Mouse (Mus musculus): ENCODE results near the gene Hist1h3e. TPM values are rescaled to one million over a fixed set of nuclear protein-coding genes. Genes with fewer than 3 reads are reported as not detected.
"Not testable (repeated sequence)": the region's sequence is repeated elsewhere in the genome, so short reads cannot be mapped to it uniquely, and the experiment has no call there.

Hist1h3e gene
- total and polyA plus RNA-seq, 2 experiments from 2014 or later: 1.9 to 180 TPM

DNA sequence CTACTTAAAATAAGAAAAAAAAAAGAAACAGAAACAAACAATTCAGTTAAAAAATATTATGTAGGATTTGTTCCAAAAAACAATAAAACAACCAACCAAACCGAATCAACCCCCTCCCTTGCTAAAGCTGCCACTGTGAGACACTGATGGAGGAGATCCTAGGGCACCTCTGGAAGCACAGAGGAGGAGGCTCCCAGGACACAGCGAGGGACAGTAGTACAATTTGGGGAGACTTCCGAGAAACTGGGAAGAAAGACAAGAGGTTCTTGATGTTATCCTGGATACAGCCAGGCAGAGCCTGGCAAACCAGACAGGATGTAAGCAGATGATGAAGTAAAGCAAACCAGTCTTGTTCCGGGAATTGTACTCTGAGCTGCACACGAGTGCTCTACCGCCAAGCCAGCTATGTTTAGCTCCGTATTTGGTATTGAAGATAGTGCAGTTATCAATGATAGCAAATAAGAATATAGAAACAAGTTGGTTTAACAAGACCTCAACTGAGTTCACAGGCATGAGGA, 41.1 kb upstream of the Hist1h3e start:
- H3K27me3 ChIP-seq (ENCODE audit: insufficient read depth, low read length): no peaks in the 10 kb centered on the region
- no peak overlapping the region for H3K4me3 ChIP-seq (ENCODE audit: low read depth, low read length)
- H3K9ac ChIP-seq: no peak overlapping the region
- no peak for TF ChIP-seq CTCF (IDR thresholded peaks at IDR 0.05; ENCODE audit: low read depth)
- H3K4me1 ChIP-seq (ENCODE audit: insufficient read depth): no peaks in the 10 kb centered on the region
- 86% methylated on average over 7 of the region's 7 CpGs for WGBS
- no peaks in the 10 kb centered on the region for H3K36me3 ChIP-seq (ENCODE audit: insufficient read depth)
- no peak overlapping the region for H3K27ac ChIP-seq (ENCODE audit: low read depth, low read length)
- no peak overlapping the region for H3K4me2 ChIP-seq (ENCODE audit: low read depth)
- ATAC-seq (no peak), DNase-seq (no peak)
- no peaks in the 10 kb centered on the region for H3K9me3 ChIP-seq (ENCODE audit: low read length)

DNA sequence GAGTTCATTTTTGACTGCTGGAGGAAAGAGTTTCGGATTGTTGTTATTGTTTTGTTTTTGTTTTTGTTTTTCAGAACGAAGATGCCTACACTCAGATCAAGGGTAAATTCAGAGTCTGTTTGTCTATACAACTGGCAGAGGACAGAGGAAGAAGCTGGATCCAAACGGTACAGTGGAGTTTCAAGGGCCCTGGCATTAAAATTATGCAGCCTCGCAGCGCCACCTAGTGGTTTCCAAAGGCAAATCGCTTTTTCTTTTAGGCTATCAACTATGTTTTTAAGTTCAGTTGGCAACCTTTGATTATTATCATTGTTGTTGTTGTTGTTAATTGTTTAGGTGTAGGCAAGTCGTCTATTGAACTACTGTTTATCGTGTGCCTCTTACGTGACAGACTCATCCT, 35.8 kb upstream of the Hist1h3e start:
- H3K36me3 ChIP-seq (ENCODE audit: insufficient read depth): no peaks in the 10 kb centered on the region
- DNase-seq: peak; percentile 78
- no peaks in the 10 kb centered on the region for H3K4me1 ChIP-seq (ENCODE audit: insufficient read depth)
- no peaks in the 10 kb centered on the region for H3K27me3 ChIP-seq (ENCODE audit: insufficient read depth, low read length)
- 8% methylated on average over 9 of the region's 9 CpGs for WGBS
- no peak overlapping the region for H3K27ac ChIP-seq (ENCODE audit: low read depth, low read length)
- no peaks in the 10 kb centered on the region for H3K9me3 ChIP-seq (ENCODE audit: low read length)
- no peak overlapping the region for H3K4me2 ChIP-seq (ENCODE audit: low read depth)
- no peak overlapping the region for H3K4me3 ChIP-seq (ENCODE audit: low read depth, low read length)
- peak; percentile 83 for TF ChIP-seq CTCF (IDR thresholded peaks at IDR 0.05; ENCODE audit: low read depth)
- no peak overlapping the region for H3K9ac ChIP-seq
- ATAC-seq: no peak

DNA sequence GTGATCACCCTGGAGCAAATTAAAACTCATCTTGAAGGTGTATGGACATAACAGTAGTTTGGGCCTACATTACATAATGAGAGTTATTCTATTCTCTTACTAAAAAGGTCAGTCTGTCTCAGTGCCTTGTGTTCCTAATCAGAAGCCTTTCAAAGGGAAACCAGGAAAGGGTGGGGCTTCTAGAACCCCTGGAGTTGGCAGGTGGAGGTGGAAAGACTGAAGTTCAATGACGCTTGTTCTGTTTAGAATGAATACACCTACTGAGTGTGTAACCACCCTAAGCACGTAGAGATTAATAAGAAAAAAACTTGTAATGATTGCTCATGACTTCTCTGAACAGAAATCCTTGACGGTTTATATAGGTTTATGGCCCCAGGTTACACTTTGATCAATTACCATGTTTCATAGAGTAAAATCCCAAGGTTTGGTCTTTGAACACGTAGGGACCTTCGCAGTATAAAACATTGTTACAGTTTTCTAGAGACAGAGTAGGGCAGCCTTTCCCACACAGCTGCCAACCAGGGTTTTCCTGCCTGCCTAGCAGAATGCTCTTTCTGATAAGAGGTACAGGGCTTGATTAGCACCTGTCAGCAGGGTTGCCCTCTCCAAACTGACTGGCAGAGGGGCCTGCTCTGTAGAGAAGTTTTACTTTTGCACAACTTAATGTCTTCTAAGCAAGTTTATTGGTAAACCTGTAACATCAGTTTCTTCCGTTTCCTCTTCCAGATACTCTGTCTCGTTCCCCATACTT, 33.6 kb upstream of the Hist1h3e start:
- Histone ChIP-seq H3K36me3 (ENCODE audit: insufficient read depth) (no peaks in the 10 kb centered on the region), H3K27me3 (ENCODE audit: insufficient read depth, low read length) (no peaks in the 10 kb centered on the region), H3K9ac (no peak overlapping the region), H3K4me2 (ENCODE audit: low read depth) (no peak overlapping the region), H3K4me1 (ENCODE audit: insufficient read depth) (no peaks in the 10 kb centered on the region), H3K27ac (ENCODE audit: low read depth, low read length) (no peak overlapping the region), H3K9me3 (ENCODE audit: low read length) (no peaks in the 10 kb centered on the region), H3K4me3 (ENCODE audit: low read depth, low read length) (no peak overlapping the region)
- no peak for ATAC-seq
- DNase-seq: no peak
- TF ChIP-seq CTCF (IDR thresholded peaks at IDR 0.05; ENCODE audit: low read depth): no peak
- WGBS: 86% methylated on average over 7 of the region's 7 CpGs

DNA sequence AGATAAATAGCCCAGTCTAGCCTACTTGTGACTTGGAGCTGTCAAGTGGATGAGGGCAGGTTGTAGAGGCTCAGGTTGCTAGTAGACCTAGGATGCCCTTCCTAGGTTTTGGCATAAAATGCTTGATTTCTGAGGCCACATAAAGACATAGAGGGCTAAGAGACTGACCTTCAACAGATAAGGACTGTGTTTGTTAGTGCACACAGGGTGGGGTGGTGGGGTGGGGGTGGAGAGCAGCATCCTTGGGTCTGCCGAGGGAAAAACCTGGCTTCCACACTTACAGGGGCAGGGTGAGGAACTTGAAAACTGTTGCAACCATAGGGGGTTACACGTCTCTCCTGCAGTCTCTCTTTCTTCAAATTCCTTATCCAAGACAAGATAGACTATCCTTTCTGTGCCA, 33.0 kb upstream of the Hist1h3e start:
- H3K9ac ChIP-seq: no peak overlapping the region
- no peak overlapping the region for H3K4me3 ChIP-seq (ENCODE audit: low read depth, low read length)
- ATAC-seq (no peak), DNase-seq (no peak)
- no peak for TF ChIP-seq CTCF (IDR thresholded peaks at IDR 0.05; ENCODE audit: low read depth)
- 91% methylated on average over 2 of the region's 2 CpGs for WGBS
- H3K36me3 ChIP-seq (ENCODE audit: insufficient read depth): no peaks in the 10 kb centered on the region
- H3K27ac ChIP-seq (ENCODE audit: low read depth, low read length): no peak overlapping the region
- no peak overlapping the region for H3K4me2 ChIP-seq (ENCODE audit: low read depth)
- no peaks in the 10 kb centered on the region for H3K4me1 ChIP-seq (ENCODE audit: insufficient read depth)
- H3K9me3 ChIP-seq (ENCODE audit: low read length): no peaks in the 10 kb centered on the region
- no peaks in the 10 kb centered on the region for H3K27me3 ChIP-seq (ENCODE audit: insufficient read depth, low read length)

DNA sequence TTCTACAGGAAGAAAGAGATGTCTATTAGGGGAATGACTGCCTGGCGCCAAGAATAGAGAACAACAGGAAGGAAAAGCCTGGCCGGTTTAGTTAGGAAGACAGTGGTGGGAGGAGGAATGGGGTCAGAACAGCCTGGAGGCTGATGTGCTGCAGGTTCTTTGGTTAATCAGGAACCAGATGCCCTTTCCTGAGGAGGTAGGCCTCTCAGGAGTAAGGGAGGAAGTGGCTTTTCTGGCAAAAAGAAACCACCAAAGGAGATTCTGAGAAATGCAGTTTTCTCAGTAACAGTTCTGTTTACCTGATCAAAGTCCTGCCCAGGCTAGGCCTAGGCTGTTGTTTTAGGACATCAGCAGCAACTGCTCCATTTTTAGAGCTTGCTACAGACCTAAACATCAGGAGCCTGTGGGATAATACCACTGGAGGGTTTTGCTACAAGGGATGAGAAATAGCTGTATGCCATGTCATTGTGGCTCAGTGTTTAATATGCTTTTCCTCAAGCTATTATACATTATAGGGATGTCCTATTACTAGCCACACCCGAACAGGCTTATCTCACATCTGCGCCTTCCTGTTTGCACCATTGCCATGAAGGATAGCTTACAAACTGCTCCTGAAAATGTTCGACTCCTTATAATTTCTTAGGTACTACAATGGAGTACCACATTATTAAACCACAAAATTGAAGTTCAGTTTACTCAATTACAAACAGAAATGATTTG, 31.0 kb upstream of the Hist1h3e start:
- H3K4me1 ChIP-seq (ENCODE audit: insufficient read depth): no peaks in the 10 kb centered on the region
- no peak overlapping the region for H3K9ac ChIP-seq
- H3K27me3 ChIP-seq (ENCODE audit: insufficient read depth, low read length): no peaks in the 10 kb centered on the region
- 84% methylated on average over 5 of the region's 5 CpGs for WGBS
- no peaks in the 10 kb centered on the region for H3K36me3 ChIP-seq (ENCODE audit: insufficient read depth)
- H3K4me2 ChIP-seq (ENCODE audit: low read depth): no peak overlapping the region
- ATAC-seq: no peak
- no peak for TF ChIP-seq CTCF (IDR thresholded peaks at IDR 0.05; ENCODE audit: low read depth)
- no peak overlapping the region for H3K4me3 ChIP-seq (ENCODE audit: low read depth, low read length)
- no peak overlapping the region for H3K27ac ChIP-seq (ENCODE audit: low read depth, low read length)
- no peaks in the 10 kb centered on the region for H3K9me3 ChIP-seq (ENCODE audit: low read length)
- DNase-seq: no peak

DNA sequence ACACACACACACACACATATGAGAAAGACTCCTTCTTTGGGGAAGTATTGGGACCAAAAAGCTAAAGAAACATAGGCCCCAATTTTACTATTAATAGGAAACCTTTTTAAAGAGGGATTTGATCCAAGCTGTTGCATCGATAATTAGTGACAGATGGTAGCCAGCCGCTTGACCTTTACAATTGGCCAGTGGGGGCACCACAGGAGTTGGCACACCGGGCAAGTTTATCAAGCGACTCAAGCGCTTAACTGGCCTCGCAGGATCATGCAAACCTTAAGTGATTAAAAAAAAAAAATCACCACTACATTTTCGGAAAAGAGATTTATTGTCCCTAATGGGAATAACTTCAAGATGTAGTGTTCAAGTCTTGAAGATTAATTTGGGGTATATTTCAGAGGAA, 30.4 kb upstream of the Hist1h3e start:
- Histone ChIP-seq H3K4me1 (ENCODE audit: insufficient read depth) (no peaks in the 10 kb centered on the region), H3K27me3 (ENCODE audit: insufficient read depth, low read length) (no peaks in the 10 kb centered on the region), H3K4me3 (ENCODE audit: low read depth, low read length) (no peak overlapping the region), H3K4me2 (ENCODE audit: low read depth) (no peak overlapping the region), H3K36me3 (ENCODE audit: insufficient read depth) (no peaks in the 10 kb centered on the region), H3K27ac (ENCODE audit: low read depth, low read length) (no peak overlapping the region), H3K9ac (no peak overlapping the region), H3K9me3 (ENCODE audit: low read length) (no peaks in the 10 kb centered on the region)
- TF ChIP-seq CTCF (IDR thresholded peaks at IDR 0.05; ENCODE audit: low read depth): no peak
- ATAC-seq (no peak), DNase-seq (no peak)
- 88% methylated on average over 7 of the region's 7 CpGs for WGBS

DNA sequence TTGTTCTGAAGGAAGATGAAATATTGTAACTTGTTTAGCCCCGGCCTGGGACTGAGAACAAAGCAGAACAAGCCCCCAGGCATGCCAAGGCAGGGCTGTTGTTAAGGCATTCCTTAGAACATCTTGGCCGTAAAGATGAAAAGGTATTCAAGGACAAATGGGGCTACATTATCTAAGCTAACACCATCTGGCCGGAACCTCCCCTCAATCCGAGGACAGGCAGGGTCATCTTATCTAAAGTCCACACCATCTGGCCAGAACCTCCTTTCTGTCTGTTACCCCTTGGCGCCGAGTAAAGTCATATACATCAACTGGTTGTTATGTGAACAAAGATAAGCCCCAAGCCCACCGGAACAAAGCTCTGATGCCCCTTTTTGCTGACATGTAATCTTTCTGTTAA, 29.7 kb upstream of the Hist1h3e start:
- H3K9ac ChIP-seq; H3K27me3 ChIP-seq (ENCODE audit: insufficient read depth, low read length); H3K36me3 ChIP-seq (ENCODE audit: insufficient read depth); DNase-seq; H3K27ac ChIP-seq (ENCODE audit: low read depth, low read length); H3K9me3 ChIP-seq (ENCODE audit: low read length); H3K4me2 ChIP-seq (ENCODE audit: low read depth); H3K4me3 ChIP-seq (ENCODE audit: low read depth, low read length); ATAC-seq; H3K4me1 ChIP-seq (ENCODE audit: insufficient read depth): not testable (repeated sequence)
- 92% methylated on average over 7 of the region's 7 CpGs for WGBS

Data from forebrain, postnatal 0 days (tissue).